Mouse (Mus musculus) lung, postnatal 14 days (tissue): Measurements from ENCODE around the gene Slc36a3.
"Not testable (repeated sequence)": the region's sequence is repeated elsewhere in the genome, so short reads cannot be mapped to it uniquely, and the experiment has no call there.

ENCODE experiments used
- DNase-seq: peaks from one replicate; pipeline ENCODE4 v3.0.0; 2021

Gene Slc36a3

DNA sequence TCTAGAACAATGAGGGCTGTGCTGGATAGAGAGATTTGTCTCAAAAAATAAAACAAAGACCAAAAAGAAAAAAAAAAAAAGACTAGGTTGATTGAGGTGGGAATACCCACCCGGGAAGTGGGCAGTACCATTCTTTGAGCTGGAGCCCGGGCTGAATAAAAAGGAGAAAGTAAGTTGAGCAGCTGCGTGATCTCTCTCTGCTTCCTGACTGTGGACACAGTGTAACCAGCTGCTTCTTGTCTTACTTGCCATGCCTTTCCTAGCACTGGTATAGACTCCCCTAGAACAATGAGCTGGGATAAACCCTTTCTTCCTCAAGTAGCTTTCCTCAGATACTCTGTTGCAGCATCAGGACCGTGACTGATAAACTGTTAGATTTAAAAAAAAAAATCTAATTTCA lies 10.0 kb downstream of the Slc36a3 start:
- no peak for DNase-seq

DNA sequence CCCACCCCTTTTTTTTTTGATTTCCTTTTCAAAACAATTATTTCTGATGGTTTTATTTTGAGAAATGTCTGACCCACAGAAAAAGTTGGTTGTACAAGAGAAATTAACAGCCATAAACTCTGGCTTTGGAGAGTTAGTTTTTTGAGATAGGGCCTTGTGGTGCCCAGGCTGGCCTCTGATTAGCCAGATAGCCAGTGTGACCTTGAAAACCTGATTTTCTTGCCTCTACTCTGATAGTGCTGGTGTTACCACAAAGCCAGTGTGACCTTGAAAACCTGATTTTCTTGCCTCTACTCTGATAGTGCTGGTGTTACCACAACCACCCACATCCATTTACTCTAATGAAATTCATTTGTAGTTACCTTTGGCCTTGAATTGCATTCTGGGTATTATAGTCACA lies 13.9 kb downstream of the Slc36a3 start:
- no peak for DNase-seq

GRCm38 (mm10) chr11:55136770-55137547 lies 14.5 kb downstream of the Slc36a3 start:
- DNase-seq: no peak

- no peak for DNase-seq
Measured at GRCm38 (mm10) chr11:55134871-55135270, 16.6 kb downstream of the Slc36a3 start.

DNA sequence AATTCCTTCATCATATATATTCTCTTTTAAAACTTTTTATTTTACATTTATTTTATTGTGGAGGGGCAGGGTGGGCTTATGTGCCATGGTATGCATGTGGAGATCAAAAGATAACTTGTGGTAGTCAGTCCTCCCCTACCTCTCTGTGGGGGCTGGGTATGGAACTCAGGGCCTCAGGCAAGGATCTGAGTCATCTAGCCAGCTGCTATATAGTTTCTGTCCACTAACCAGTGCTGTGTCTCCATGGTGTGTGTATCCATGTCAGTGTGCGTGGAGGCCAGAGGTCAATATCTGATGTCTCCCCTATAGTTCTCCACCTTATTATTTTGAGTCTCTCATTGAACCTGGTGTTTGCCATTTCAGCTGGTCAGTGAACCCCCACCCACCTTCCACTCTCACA lies 17.1 kb downstream of the Slc36a3 start:
- DNase-seq: no peak

DNA sequence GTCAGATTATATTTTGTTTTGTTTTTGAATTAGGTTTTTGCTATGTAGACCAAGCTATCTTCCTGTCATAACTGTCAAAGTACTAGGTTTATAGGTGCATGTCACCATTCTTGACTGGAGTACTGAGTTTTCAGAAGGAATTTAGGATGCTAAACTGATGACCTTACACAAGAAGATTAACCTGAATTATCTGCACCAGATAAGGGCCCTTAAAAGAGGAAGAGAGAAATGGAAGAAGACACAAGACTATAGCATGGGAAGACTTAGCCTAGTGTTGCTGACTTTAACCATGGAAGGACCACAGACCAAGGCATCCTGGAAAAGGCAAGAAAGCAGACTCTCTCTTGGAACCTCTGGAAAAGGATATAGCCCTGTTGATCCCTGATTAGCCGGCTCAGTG lies 18.3 kb downstream of the Slc36a3 start:
- no peak for DNase-seq

DNA sequence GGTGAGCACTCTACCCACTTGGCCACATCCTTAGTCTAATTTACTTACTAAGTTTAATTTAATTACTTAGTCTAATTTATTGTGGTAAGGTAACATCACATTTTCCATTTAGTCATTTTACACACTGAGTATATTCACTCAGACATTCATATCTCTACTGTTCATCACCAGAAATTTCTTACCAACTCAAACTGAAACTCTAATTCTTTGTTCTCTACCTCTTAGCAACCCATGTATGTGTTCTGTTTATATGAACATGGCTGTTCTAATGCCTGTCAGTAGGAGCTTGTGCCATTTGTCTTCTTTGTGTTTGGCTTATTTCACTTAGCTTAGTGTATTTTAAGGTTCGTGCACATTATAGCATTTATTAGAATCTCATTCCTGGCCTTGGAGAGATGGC lies 19.6 kb downstream of the Slc36a3 start:
- no peak for DNase-seq

DNA sequence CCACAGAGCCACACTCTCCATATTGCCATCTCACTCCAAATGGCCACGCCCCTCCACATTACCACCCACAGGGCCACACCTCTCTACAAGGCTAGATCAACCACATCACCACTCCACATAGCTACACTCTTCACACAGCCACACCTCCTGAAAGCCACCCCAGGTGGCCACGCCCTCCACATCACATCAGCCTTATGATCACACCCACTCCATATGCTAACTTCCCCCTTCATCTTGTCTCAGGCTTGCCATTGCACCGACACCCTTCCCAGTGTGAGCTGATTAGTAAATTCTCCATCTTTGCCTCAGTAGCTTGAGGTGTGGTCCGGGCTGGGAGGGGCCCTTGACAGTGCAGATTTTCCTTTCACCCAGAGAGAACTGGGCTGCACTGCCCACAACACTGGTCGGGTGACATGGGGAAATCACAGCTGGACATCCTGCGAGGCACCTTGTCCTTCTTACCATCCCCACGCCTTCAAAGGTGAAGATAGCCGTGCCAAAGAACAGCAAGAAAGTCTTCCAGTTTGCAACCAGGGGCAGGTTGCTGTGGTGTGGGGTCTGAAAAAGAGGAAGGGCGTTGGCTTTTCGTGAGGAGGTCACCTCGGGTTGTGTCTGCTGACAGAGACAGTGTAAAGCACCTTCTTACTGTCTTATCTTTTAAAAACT lies 20.3 kb downstream of the Slc36a3 start:
- peak; percentile 16 for DNase-seq

GRCm38 (mm10) chr11:55128411-55128810 lies 23.1 kb downstream of the Slc36a3 start:
- no peak for DNase-seq

- no peak for DNase-seq
Measured at GRCm38 (mm10) chr11:55127937-55128336, 23.6 kb downstream of the Slc36a3 start.

DNA sequence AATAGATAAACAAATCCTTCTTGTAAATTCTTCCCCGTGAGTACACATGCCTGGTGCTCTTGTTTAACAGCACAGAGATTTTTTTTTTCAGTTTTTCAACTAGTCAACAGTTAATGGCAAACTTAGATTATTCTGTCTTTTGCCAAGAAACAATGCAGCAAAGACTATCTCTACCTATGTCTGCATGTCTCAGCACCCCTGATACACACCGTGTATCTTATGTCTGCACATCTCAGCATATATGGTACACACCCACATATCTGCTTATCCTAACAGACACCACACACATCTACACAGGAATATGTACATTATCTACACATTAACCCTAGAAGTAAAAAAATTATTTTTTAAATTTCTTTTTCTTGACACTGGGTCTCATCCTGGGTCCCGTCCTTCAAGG lies 24.8 kb downstream of the Slc36a3 start:
- DNase-seq: no peak

- DNase-seq: no peak
Measured at GRCm38 (mm10) chr11:55121430-55121829, 30.1 kb downstream of the Slc36a3 start.

DNA sequence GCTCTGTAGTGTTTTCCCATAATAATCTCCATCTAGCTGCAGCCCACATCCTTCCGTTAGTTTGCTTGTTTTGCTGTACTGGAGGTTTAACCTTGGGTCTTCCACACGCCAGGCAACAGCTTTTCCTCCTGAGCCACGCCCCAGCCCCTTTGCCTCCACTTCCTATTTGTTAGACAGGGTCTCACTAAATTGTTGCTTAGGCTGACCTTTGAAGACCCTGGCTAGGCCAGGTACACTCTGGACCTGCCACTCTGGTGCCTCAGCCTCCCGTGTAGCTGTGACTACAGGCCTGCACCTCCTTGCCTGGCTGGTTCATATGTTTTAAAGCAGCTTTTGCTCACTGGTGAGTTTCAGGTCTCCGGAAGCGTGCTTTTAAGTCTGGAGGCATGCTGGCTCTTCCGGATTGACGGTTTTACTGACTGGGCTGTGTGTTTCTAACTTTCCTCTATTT lies 30.7 kb downstream of the Slc36a3 start:
- no peak for DNase-seq

DNA sequence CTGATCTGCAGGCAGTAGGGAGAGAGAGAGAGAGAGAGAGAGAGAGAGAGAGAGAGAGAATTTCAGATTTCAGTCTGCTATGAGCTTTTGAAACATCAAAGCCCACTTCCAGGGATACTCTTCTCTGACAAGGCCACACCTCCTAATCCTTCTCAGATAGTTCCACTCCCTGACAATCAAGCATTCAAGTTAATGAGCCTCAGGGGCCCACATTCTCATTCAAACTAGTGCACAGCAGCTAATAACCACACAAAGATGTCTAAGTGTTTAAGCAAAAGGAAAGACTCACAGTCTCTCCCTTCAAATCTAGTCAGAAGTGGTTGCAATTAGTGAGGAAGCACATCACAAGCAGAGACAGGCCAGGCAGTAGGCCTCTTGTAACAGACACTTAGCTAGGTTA lies 31.2 kb downstream of the Slc36a3 start:
- DNase-seq: no peak

- no peak for DNase-seq
Measured at GRCm38 (mm10) chr11:55117031-55117430, 34.5 kb downstream of the Slc36a3 start.

DNA sequence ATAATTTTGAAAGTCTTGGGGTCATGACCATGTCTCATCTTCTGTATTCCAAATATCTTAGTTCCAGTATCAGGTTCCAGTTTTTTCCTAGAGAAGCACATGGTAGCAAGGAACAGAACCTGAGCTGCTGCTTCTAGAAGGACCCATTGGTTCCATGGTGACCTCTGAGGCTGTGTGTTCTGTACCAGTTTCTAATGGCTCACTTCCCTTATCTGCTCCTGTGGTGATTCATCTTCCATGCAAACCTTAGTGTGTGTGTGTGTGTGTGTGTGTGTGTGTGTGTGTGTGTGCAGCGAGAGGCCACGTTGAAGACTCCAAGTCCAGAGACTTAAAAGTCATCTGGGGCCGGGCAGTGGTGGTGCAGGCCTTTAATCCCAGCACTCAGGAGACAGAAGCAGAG lies 35.5 kb downstream of the Slc36a3 start:
- no peak for DNase-seq

GRCm38 (mm10) chr11:55114291-55114690 lies 37.2 kb downstream of the Slc36a3 start:
- DNase-seq: no peak

- DNase-seq: not testable (repeated sequence)
Measured at GRCm38 (mm10) chr11:55113861-55114250, 37.7 kb downstream of the Slc36a3 start.

DNA sequence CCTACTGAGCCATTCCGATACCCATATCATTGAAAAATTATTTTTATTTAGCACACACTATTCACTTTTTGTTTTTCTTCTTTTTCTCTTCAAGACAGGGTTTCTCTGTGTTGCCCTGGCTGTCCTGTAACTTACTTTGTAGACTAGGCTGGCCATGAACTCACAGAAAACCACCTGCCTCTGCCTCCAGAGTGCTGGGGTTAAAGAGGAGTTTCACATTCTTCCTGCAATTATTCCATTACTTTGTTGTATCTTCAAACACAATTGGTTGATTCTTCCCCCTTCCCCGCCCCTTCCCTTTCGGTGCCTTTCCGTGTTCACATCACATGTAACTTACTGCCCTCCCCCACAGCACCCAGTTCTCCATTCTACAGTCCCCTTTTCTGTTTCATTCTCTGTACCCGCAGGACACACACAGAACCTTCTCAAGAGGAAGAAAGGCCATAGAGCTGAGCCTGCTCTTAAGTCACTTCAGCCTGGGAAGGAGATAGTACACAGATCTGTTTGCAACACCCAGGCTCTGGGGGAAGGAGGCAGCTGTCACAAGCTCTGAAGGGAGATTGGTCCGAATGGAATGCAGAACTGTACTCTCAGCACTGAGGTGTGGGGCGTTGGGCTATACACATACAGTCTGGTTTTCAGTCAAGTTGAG lies 38.2 kb downstream of the Slc36a3 start:
- DNase-seq: peak; percentile 32

- no peak for DNase-seq
Measured at GRCm38 (mm10) chr11:55110566-55111169, 40.8 kb downstream of the Slc36a3 start.

GRCm38 (mm10) chr11:55109521-55110300 lies 41.8 kb downstream of the Slc36a3 start:
- no peak for DNase-seq

GRCm38 (mm10) chr11:55106636-55107035 lies 44.9 kb downstream of the Slc36a3 start:
- DNase-seq: no peak

- no peak for DNase-seq
Measured at GRCm38 (mm10) chr11:55105389-55105788, 46.1 kb downstream of the Slc36a3 start.
